Mouse (Mus musculus) kidney, postnatal 4 days (tissue): ENCODE data around the gene Zfp239.
"Not testable (repeated sequence)": the region's sequence is repeated elsewhere in the genome, so short reads cannot be mapped to it uniquely, and the experiment has no call there.

Source experiments
- DNase-seq, 2 experiments: peaks; one replicate each; pipeline ENCODE4 v3.0.0; 2021; ENCODE audit warnings: mixed read lengths in 2 of 2

Gene Zfp239

GRCm38 (mm10) chr6:117861848-117862247 lies at the start of gene Zfp239:
Gene Zfp239, plus strand, starts transcription at chr6:117862100.
- DNase-seq: no peak

GRCm38 (mm10) chr6:117814681-117815080 lies 47.2 kb upstream of the Zfp239 start:
- no peak for DNase-seq

- DNase-seq: no peak
Observed at GRCm38 (mm10) chr6:117817108-117817541, 44.8 kb upstream of the Zfp239 start.

GRCm38 (mm10) chr6:117820327-117820726 lies 41.6 kb upstream of the Zfp239 start:
- DNase-seq: no peak

- DNase-seq: peak; percentile 83 to 85
Observed at GRCm38 (mm10) chr6:117825369-117825768, 36.5 kb upstream of the Zfp239 start.

GRCm38 (mm10) chr6:117828273-117828672 lies 33.6 kb upstream of the Zfp239 start:
- DNase-seq: peak; percentile 86 to 87

- peak; percentile 95 to 97 for DNase-seq
Observed at GRCm38 (mm10) chr6:117840686-117841510, 21.0 kb upstream of the Zfp239 start, which contains the start of gene Zfp637. Gene Zfp637, plus strand, starts transcription at chr6:117841180.

GRCm38 (mm10) chr6:117841511-117841955 lies 20.4 kb upstream of the Zfp239 start:
- DNase-seq: no peak

GRCm38 (mm10) chr6:117844597-117844996 lies 17.3 kb upstream of the Zfp239 start:
- DNase-seq: no peak

- not testable (repeated sequence) for DNase-seq
Observed at GRCm38 (mm10) chr6:117846671-117847070, 15.2 kb upstream of the Zfp239 start.

- DNase-seq: no peak
Observed at GRCm38 (mm10) chr6:117847772-117848171, 14.1 kb upstream of the Zfp239 start.

- no peak for DNase-seq
Observed at GRCm38 (mm10) chr6:117848577-117848976, 13.3 kb upstream of the Zfp239 start.

GRCm38 (mm10) chr6:117851747-117852146 lies 10.2 kb upstream of the Zfp239 start:
- DNase-seq: no peak

GRCm38 (mm10) chr6:117857990-117858389 lies 3.9 kb upstream of the Zfp239 start:
- no peak for DNase-seq

- DNase-seq: no peak
Observed at GRCm38 (mm10) chr6:117862465-117862864, 565 bp downstream of the Zfp239 start.

- peak; percentile 70 to 75 for DNase-seq
Observed at GRCm38 (mm10) chr6:117862899-117863620, 1.2 kb downstream of the Zfp239 start.

- DNase-seq: no peak
Observed at GRCm38 (mm10) chr6:117863751-117864150, 1.9 kb downstream of the Zfp239 start.

GRCm38 (mm10) chr6:117868187-117868586 lies 6.3 kb downstream of the Zfp239 start:
- no peak for DNase-seq

GRCm38 (mm10) chr6:117871034-117871433 lies 9.1 kb downstream of the Zfp239 start:
- DNase-seq: no peak

- DNase-seq: not testable (repeated sequence)
Observed at GRCm38 (mm10) chr6:117873450-117873849, 11.6 kb downstream of the Zfp239 start.

GRCm38 (mm10) chr6:117874621-117875281 lies 12.9 kb downstream of the Zfp239 start:
- no peak for DNase-seq

- peak; percentile 86 to 93 for DNase-seq
Observed at GRCm38 (mm10) chr6:117878700-117879407, 17.0 kb downstream of the Zfp239 start.
